Mouse (Mus musculus): ENCODE measurements around the gene Tcte3.
"Not testable (repeated sequence)": the region's sequence is repeated elsewhere in the genome, so short reads cannot be mapped to it uniquely, and the experiment has no call there.

Gene Tcte3

GRCm38 (mm10) chr17:15041175-15041729, at the start of gene Tcte3, which contains the start of the genes Ermard and Gm3448:
Gene Tcte3, minus strand, starts transcription at chr17:15041488.
Gene Ermard, plus strand, starts transcription at chr17:15041208.
Gene Gm3448, minus strand, starts transcription at chr17:15041537.
- peak; percentile 67 to 68 for DNase-seq

GRCm38 (mm10) chr17:15088591-15089001, 47.3 kb upstream of the Tcte3 start:
- DNase-seq, result peak; percentile 83 to 86

DNA sequence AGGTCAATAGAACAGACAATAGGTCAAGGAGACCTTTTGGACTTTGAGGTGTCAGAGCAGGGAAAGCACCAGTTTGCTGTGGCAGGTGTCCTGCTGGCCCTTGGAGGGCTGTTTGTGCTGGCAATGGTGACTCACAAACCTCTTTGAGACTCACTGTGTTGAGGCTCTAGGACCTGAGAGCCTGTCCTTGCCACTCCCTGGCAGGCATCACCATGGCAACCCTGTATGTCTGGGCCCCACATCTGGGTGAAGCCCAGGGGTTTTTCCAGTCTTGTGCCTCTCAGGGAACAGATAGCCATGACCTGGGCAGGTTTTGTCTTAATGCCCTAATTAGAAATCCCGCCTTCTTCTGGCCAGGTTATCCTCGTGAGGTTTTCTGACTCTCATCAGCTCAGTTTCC, 46.9 kb upstream of the Tcte3 start:
- DNase-seq, result peak; percentile 33 to 36

GRCm38 (mm10) chr17:15085006-15085405, 43.7 kb upstream of the Tcte3 start:
- no peak for DNase-seq

- no peak for DNase-seq
Measured at GRCm38 (mm10) chr17:15084226-15084848, 43.0 kb upstream of the Tcte3 start.

- DNase-seq, result peak; percentile 75 to 81
Measured at GRCm38 (mm10) chr17:15077536-15077935, 36.2 kb upstream of the Tcte3 start.

DNA sequence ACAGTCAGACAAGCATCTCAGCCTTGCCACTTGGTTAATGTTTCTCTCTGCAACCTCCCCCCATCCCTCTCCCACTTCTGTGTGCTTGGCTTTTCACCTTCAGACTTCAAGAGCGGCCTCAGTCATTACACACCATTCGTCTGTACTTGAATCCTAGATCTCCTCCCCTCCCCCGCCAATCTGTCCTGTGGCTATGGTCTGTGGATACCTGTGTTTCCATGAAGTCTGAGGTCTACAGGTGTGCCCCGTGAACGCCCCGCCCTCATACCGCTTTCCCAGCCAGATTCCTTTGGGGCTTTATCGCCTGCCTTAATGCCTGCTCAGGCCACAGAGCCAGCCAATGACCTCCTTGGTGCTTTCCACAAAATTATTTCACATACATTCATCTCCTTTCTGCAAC, 33.7 kb upstream of the Tcte3 start:
- DNase-seq, result no peak

GRCm38 (mm10) chr17:15072211-15072610, 30.9 kb upstream of the Tcte3 start:
- no peak for DNase-seq

GRCm38 (mm10) chr17:15069124-15069523, 27.8 kb upstream of the Tcte3 start:
- DNase-seq, result peak; percentile 30 to 35

DNA sequence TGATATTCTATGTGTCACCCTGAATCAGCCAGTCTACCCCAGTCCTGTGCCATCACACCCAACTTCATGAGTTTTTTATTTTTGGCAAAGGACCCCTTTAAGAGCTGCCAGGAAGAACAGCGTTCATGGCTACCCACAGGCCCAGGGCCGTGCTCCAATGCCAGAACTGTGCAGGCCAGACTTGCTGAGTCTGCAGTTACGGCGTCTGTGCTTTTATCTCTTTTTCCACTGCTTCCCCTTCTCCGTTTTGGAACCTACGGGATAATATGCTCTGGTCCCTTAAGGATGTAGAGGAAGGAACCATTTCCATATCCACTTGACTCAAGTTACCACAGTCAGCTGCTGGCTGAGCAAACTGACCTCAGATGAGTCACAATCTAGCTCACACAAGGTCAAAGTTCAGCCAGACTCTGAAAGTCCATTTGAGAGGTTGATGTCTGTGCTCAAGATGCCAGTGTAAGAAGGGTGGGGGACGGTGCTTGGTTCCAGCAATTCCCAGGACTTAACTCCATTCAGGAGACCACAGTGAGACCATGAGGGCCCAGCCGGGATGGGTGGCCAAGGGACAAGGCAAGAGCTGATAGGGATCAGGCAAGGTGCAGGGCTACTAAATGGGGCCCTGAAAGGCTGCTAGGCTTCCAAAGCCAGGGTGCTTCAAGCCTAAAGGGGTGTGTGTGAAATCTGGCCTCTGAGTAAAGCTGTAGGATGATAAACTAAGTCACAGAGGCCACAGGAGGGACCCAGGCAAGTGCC, 26.9 kb upstream of the Tcte3 start:
- peak; percentile 33 to 39 for DNase-seq

DNA sequence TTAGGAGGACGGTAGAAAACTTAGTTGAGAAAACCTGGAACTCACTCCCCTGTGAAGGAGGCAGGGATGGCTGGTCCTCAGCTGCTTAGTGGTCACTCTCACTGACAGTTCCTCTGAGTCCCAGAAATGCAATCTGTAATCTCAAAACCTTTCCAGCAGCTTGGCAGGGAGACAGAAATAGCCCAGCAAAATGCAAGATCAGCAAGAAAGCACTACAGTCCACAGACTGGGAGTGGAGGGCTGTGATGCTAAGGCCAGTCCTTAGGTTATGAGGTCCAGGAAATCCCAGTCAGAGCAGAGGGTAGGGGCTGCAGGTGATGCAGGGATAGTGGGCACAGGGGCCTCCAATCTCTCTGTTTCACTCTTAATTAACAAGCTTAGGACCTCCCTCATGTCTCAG, 25.6 kb upstream of the Tcte3 start:
- DNase-seq, result no peak

DNA sequence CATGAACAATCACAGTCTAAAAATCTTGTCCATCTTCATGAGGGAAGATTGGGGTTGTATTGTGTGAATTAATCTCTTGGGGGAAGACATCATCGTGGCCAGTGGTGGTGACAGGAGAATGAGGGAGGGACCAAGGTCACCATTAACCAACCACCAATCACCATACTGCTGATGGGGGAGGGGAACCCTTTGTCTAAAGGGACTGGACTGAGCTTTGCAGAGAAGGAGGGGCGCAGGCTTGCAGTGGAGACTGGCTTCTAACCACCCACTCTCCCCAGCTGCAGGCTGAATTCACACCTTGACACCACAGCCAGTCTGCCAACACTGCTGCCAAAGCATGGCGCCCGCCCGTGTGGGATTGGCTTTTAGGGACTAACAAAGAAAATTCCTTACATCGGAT, 24.8 kb upstream of the Tcte3 start:
- DNase-seq, result peak; percentile 54 to 63

- peak; percentile 80 to 83 for DNase-seq
Measured at GRCm38 (mm10) chr17:15065391-15066024, 24.2 kb upstream of the Tcte3 start.

DNA sequence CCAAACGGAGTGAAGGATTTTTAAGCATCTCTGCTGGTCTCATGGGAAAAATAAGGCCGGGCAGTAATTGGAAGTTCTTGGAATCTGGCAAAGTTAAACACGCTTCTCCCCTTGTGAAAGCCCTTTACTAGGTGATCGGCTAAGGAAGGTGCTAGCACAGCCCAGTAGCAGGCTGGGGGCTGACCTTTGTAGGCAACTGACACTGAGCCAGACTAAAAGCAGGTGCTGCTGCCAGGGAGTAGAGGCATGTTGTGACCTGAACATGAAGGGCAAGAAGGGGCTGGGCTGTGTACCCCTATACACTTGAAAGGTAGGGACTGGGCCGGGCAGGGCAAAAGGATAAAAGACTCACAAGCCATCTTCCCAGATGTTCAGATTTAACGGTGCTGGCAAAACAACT, 19.1 kb upstream of the Tcte3 start:
- no peak for DNase-seq

DNA sequence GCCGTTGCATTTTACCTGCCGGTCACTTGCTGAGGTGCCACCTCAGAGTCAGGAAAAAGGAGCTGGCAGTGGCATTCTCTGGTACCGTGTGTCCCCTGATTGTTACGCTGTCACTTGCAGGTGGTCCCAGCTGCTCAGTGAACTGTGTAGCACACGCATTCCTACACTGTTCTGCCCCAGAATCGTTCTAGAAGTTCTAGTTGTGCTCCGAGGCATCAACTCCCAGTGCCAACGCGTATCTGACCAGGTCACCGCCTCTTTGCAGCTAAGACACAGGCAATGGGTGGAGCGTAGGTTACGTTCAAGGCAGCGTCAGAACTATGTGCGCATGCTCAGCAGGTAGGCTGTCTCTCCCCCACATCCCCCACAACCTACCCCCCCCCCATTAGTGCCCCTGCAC, 18.4 kb upstream of the Tcte3 start:
- DNase-seq, result no peak

DNA sequence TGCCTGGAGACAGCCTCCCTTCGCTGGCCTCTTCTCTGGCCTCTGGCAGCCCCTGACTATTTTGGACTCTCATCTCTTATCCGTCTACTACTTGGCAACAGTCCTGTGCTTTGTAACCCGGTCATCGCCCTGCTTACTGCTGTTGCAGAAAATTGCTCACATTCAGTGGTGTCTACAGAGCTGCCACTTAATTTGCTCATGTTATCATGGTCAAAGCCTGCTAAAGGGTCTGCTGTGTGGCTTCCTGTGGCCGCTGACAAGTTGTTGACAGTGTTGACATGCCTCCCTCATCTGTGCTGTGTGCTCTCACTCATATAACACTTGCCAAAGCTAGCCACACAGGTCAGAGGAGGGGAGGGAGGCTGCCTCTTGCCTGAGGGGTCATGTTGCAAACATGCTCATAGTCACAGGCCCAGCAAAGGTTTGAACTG, 16.9 kb upstream of the Tcte3 start:
- DNase-seq, result no peak

GRCm38 (mm10) chr17:15055925-15056324, 14.6 kb upstream of the Tcte3 start:
- no peak for DNase-seq

DNA sequence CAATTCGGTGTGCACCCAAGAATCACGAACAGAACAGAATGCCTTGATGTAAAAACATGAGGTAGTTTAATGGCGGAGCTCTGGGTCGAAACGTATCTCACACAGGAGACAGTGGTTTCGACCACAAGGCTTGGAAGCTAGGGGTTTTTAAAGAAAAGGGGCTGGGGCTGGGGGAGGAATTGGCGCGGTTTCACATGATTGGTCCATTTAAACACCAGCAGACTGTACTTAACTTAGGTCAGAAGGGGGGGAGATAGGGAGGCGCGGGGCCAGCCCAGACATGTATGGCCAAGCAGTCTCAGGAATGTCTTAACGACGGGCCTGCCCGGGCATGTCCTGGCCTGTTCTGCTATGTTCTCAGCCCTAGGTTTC, 12.5 kb upstream of the Tcte3 start:
- not testable (repeated sequence) for DNase-seq

DNA sequence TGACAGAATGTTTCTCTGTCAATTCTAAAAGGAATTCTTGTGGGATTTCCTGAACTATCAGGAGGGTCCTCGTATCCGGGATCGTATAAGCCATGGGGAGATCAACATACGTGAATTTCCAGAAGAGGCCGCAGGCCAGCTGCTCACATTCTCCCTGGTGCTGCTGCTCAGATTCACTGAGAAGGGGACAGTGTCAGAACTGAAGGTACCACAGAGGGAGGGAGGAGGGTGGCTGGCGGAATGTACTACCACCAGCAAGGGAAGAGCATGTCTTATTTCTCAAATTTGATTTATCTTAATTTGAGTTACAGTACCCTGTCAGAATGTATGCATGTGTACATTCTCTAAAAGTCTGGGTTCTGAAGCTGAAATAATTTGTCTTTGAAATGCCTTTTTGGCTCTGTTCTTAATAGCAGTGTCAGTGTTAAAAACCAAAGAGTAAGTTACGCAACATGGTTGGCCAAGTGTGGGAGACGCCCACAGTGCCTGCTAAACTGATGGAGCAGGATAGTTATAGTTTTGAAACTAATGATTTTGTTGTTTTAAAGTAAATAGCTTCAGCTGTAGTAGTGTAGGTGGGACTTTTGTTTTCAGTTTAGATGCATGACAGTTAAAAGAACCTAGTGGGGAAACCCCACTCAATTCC, 12.0 kb upstream of the Tcte3 start:
- not testable (repeated sequence) for DNase-seq

- DNase-seq, result not testable (repeated sequence)
Measured at GRCm38 (mm10) chr17:15052766-15053165, 11.5 kb upstream of the Tcte3 start.

DNA sequence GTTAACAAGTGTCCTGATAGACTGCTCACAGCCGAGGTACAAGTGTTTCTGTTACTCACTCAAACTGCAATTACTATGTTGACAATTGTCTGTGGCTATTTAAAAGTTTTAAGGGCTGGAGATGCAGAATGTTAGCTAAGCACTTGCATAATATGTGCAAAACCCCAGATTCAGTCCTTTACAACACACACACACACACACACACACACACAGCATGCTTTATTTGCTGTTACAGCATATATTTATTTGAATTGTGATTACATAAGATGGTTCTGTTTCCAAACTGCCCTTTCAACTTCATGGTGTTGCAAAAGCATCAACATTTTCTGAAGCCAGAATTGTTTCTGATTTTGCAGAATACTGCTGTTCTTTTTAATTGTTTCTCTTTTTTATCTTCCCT, 9.1 kb upstream of the Tcte3 start:
- not testable (repeated sequence) for DNase-seq

- not testable (repeated sequence) for DNase-seq
Measured at GRCm38 (mm10) chr17:15040455-15040854, 833 bp downstream of the Tcte3 start.

- not testable (repeated sequence) for DNase-seq
Measured at GRCm38 (mm10) chr17:15031414-15031813, 9.9 kb downstream of the Tcte3 start.
